Mouse (Mus musculus) testis, adult 2 months (tissue): Measurements from ENCODE around the gene Fzd1. TPM values are rescaled to one million over a fixed set of nuclear protein-coding genes. Genes with fewer than 3 reads are reported as not detected.

Experiments
- H3K27ac ChIP-seq: fragments of 200-500 bp; 2 replicates; pipeline ENCODE4 v1.5.1; 2012; ENCODE audit warnings: low read depth, low read length; ENCODE audit not compliant: control insufficient read depth, insufficient read depth
- H3K27me3 ChIP-seq: fragments of 200-500 bp; 2 replicates; pipeline ENCODE4 v1.6.1; 2012; ENCODE audit warnings: mild to moderate bottlenecking, low read length, moderate library complexity; ENCODE audit not compliant: control insufficient read depth, insufficient read depth
- H3K36me3 ChIP-seq: fragments of 200-500 bp; 2 replicates; pipeline ENCODE4 v1.6.1; 2012; ENCODE audit warnings: mild to moderate bottlenecking, low read length; ENCODE audit not compliant: control insufficient read depth, insufficient read depth
- H3K4me1 ChIP-seq: fragments of 200-500 bp; 2 replicates; pipeline ENCODE4 v1.6.1; 2012; ENCODE audit warnings: low read length; ENCODE audit not compliant: control insufficient read depth, insufficient read depth
- H3K4me3 ChIP-seq: fragments of 200-500 bp; 2 replicates; pipeline ENCODE4 v1.5.1; 2012; ENCODE audit warnings: low read depth, mild to moderate bottlenecking, low read length, moderate library complexity, mixed read lengths; ENCODE audit not compliant: control insufficient read depth
- CTCF ChIP-seq: fragments of 200-500 bp; IDR thresholded peaks from 2 replicates; pipeline ENCODE4 v1.5.1; 2012; ENCODE audit warnings: low read depth, mild to moderate bottlenecking, inconsistent platforms, low read length, moderate library complexity; ENCODE audit not compliant: control insufficient read depth, insufficient read depth, insufficient replicate concordance
- POLR2A ChIP-seq: fragments of 200-500 bp; IDR thresholded peaks from 2 replicates; pipeline ENCODE4 v1.6.1; 2012; ENCODE audit warnings: low read depth, mild to moderate bottlenecking, inconsistent platforms, low read length, moderate library complexity; ENCODE audit not compliant: control insufficient read depth
- polyA plus RNA-seq: library from polyadenylated mRNA; depleted of rRNA; stranded (reverse); fragments of >200 nt; gene quantifications from 2 replicates; pipeline ENCODE4 v1.2.3, GENCODE M21; 2012; rRNA removed

The Fzd1 gene
- 1.6 and 2.2 TPM in 2 replicates for polyA plus RNA-seq

DNA sequence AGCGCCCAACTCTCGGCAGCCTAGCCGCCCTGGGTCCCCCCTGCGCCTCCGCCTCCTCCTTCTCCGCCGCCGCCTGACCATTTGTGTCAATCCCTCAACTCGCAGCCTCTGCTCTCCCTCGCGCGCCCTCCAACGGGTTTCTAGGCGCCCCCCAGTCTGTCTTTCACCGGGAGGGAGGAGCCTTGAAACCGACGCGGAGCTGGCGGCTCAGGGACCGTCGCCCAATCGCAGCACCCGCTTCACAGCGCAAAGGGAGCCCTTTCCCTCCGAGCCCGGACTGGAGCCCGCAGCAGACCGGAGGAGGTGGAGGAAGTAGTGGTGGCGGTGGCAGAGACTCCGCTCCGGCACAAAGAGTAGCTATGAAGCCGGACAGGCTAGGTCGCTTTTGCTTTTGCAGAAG is at the start of gene Fzd1:
Fzd1 (minus strand) TSS at position 134 of the 400 bp plus-strand sequence.
- Histone ChIP-seq H3K4me1 (peaks cover 32% of the 10 kb centered on the region), H3K36me3 (no peaks in the 10 kb centered on the region), H3K4me3 (peak within 1 kb of the TSS; percentile 80), H3K27ac (peak within 1 kb of the TSS; percentile 69), H3K27me3 (no peaks in the 10 kb centered on the region; the same call in 1 of the 2 replicates)
- TF ChIP-seq CTCF (no peak), POLR2A (peak; percentile 49; the same call in 1 of the 2 replicates)

GRCm38 (mm10) chr5:4805228-4805627 is 47.4 kb upstream of the Fzd1 start:
- Histone ChIP-seq H3K4me1 (no peaks in the 10 kb centered on the region), H3K27ac (no peak overlapping the region), H3K4me3 (no peak overlapping the region), H3K27me3 (no peaks in the 10 kb centered on the region), H3K36me3 (no peaks in the 10 kb centered on the region)
- no peak for TF ChIP-seq POLR2A

- TF ChIP-seq POLR2A (no peak), CTCF (no peak)
- Histone ChIP-seq H3K27ac (no peak overlapping the region), H3K4me1 (no peaks in the 10 kb centered on the region), H3K4me3 (no peak overlapping the region), H3K27me3 (no peaks in the 10 kb centered on the region), H3K36me3 (no peaks in the 10 kb centered on the region)
Measured at GRCm38 (mm10) chr5:4803708-4804107, 45.9 kb upstream of the Fzd1 start.

- H3K36me3 ChIP-seq, result no peaks in the 10 kb centered on the region
- H3K27ac ChIP-seq, result no peak overlapping the region
- no peaks in the 10 kb centered on the region for H3K4me1 ChIP-seq
- no peak overlapping the region for H3K4me3 ChIP-seq
- no peaks in the 10 kb centered on the region for H3K27me3 ChIP-seq
- TF ChIP-seq POLR2A, result no peak
- TF ChIP-seq CTCF, result no peak
Measured at GRCm38 (mm10) chr5:4801971-4802370, 44.1 kb upstream of the Fzd1 start.

- TF ChIP-seq POLR2A (no peak), CTCF (no peak)
- Histone ChIP-seq H3K4me3 (no peak overlapping the region), H3K36me3 (no peaks in the 10 kb centered on the region), H3K27ac (no peak overlapping the region), H3K27me3 (no peaks in the 10 kb centered on the region), H3K4me1 (no peaks in the 10 kb centered on the region)
Measured at GRCm38 (mm10) chr5:4801096-4801850, 43.4 kb upstream of the Fzd1 start.

DNA sequence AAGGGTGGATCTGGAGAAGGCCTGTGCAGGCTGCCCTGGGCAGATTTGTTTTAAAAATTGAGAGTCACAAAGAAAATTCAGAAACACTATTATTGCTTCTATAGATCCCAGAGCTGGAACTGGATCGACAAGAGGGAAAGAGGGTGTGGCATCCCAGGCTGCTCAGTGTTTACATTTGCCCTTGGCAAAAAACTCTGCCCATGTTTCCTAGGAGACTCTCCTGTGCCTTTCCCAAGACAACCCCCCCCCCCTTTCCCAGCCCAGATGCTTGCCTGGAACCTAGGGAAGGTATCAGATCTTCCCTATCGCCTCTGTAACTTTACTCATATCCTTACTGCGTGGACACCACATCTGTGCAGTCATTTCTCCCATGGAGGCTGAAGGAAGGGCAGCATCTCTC is 33.4 kb upstream of the Fzd1 start:
- no peaks in the 10 kb centered on the region for H3K27me3 ChIP-seq
- H3K36me3 ChIP-seq, result no peaks in the 10 kb centered on the region
- H3K4me3 ChIP-seq, result no peak overlapping the region
- no peaks in the 10 kb centered on the region for H3K4me1 ChIP-seq
- no peak overlapping the region for H3K27ac ChIP-seq
- TF ChIP-seq POLR2A (no peak), CTCF (no peak)

- Histone ChIP-seq H3K36me3 (no peaks in the 10 kb centered on the region), H3K4me1 (no peaks in the 10 kb centered on the region), H3K27me3 (no peaks in the 10 kb centered on the region), H3K4me3 (no peak overlapping the region), H3K27ac (no peak overlapping the region)
- TF ChIP-seq CTCF, result no peak
- TF ChIP-seq POLR2A, result no peak
Measured at GRCm38 (mm10) chr5:4790265-4790664, 32.4 kb upstream of the Fzd1 start.
